ENCODE assay signal across 12 mouse cellular contexts in genomic region chr6:52894501-52894823, GRCm38 (mm10).
A peak's percentile ranks its signal among the peaks of the same experiment; 100 is the strongest.
DNase-seq lines count a peak whose midpoint lies in the region; ATAC-seq and TF ChIP-seq lines count a peak whose summit lies in the region.
"Had no signal": no experiment of that assay in that cellular context is flagged by ENCODE, and none has a peak within 500 bp of the region (broad histone marks: within the 10 kb centered on the region; RNA-seq: fewer than 3 reads in every experiment).

No protein-coding gene starts in this region.

- H3K27me3 ChIP-seq in embryonic facial prominence, embryonic 11.5 days (ENCODE audit: control insufficient read depth, insufficient read depth, low read length) = no peaks in the 10 kb centered on the region
- H3K27me3 ChIP-seq in hindbrain, embryonic 10.5 days (ENCODE audit: insufficient read depth, poor library complexity, severe bottlenecking) = no peaks in the 10 kb centered on the region
- no peaks in the 10 kb centered on the region for H3K27me3 ChIP-seq in midbrain, postnatal 0 days (ENCODE audit: insufficient read depth, low read length)
- H3K27me3 ChIP-seq: embryonic facial prominence, embryonic 15.5 days; liver, embryonic 12.5 days had no signal

- DNase-seq in layer of hippocampus, postnatal 14 days (ENCODE audit: low spot score in 2 of 2) = peak; percentile 20 to 37
- no peak for DNase-seq in layer of hippocampus, postnatal 25 days (ENCODE audit: extremely low spot score in 1 of 2, low spot score in 1 of 2)
- DNase-seq in embryonic facial prominence, embryonic 11.5 days (ENCODE audit: low spot score) = peak; percentile 23
- peak; percentile 28 for DNase-seq in hindbrain, embryonic 10.5 days (ENCODE audit: low spot score)
- peak; percentile 44 for DNase-seq in midbrain, postnatal 0 days (ENCODE audit: low spot score)
- DNase-seq in cerebellum, adult 8-10 months = no peak
- no peak for DNase-seq in c-Kit-positive CD71-positive TER-119-positive erythroid progenitor cells, embryonic 14.5 days (ENCODE audit: low spot score)
- DNase-seq: gastrocnemius, postnatal 25 days; right cerebral cortex, adult 18-20 months had no signal

- H3K27ac ChIP-seq in embryonic facial prominence, embryonic 11.5 days (replicated peaks; ENCODE audit: low read depth, low read length) = no peak overlapping the region
- H3K27ac ChIP-seq in hindbrain, embryonic 10.5 days = peak overlapping the region; percentile 62
- H3K27ac ChIP-seq in midbrain, postnatal 0 days (ENCODE audit: low read depth, low read length) = no peak overlapping the region
- H3K27ac ChIP-seq: embryonic facial prominence, embryonic 15.5 days; liver, embryonic 12.5 days had no signal

- TF ChIP-seq CTCF in midbrain, postnatal 0 days (IDR thresholded peaks at IDR 0.05) = no peak

- H3K9me3 ChIP-seq in embryonic facial prominence, embryonic 11.5 days (replicated peaks; ENCODE audit: control insufficient read depth, low read length) = no peaks in the 10 kb centered on the region
- H3K9me3 ChIP-seq in hindbrain, embryonic 10.5 days = no peaks in the 10 kb centered on the region
- H3K9me3 ChIP-seq in midbrain, postnatal 0 days (ENCODE audit: low read length) = no peaks in the 10 kb centered on the region
- H3K9me3 ChIP-seq: embryonic facial prominence, embryonic 15.5 days; liver, embryonic 12.5 days had no signal

- H3K9ac ChIP-seq in embryonic facial prominence, embryonic 11.5 days (replicated peaks; ENCODE audit: low read length) = no peak overlapping the region
- H3K9ac ChIP-seq in midbrain, postnatal 0 days (replicated peaks; ENCODE audit: low read length, poor library complexity, severe bottlenecking) = no peak overlapping the region
- H3K9ac ChIP-seq: embryonic facial prominence, embryonic 15.5 days; liver, embryonic 12.5 days had no signal

- no peak overlapping the region for H3K4me2 ChIP-seq in embryonic facial prominence, embryonic 11.5 days (ENCODE audit: low read depth, low read length)
- no peak overlapping the region for H3K4me2 ChIP-seq in midbrain, postnatal 0 days (ENCODE audit: low read depth, low read length, poor library complexity, severe bottlenecking)
- H3K4me2 ChIP-seq: embryonic facial prominence, embryonic 15.5 days; liver, embryonic 12.5 days had no signal

- no peak overlapping the region for H3K4me3 ChIP-seq in embryonic facial prominence, embryonic 11.5 days (ENCODE audit: low read depth, low read length)
- H3K4me3 ChIP-seq in hindbrain, embryonic 10.5 days = no peak overlapping the region
- H3K4me3 ChIP-seq in midbrain, postnatal 0 days (ENCODE audit: low read depth, low read length) = no peak overlapping the region
- H3K4me3 ChIP-seq: embryonic facial prominence, embryonic 15.5 days; liver, embryonic 12.5 days had no signal

- H3K36me3 ChIP-seq in embryonic facial prominence, embryonic 11.5 days (replicated peaks; ENCODE audit: control insufficient read depth, insufficient read depth, low read depth, low read length) = no peaks in the 10 kb centered on the region
- H3K36me3 ChIP-seq in hindbrain, embryonic 10.5 days = no peaks in the 10 kb centered on the region
- no peaks in the 10 kb centered on the region for H3K36me3 ChIP-seq in midbrain, postnatal 0 days (ENCODE audit: insufficient read depth, low read length)
- H3K36me3 ChIP-seq: embryonic facial prominence, embryonic 15.5 days; liver, embryonic 12.5 days had no signal

- WGBS in embryonic facial prominence, embryonic 11.5 days = 58% methylated on average over 13 of the region's 13 CpGs
- 68% methylated on average over 13 of the region's 13 CpGs for WGBS in hindbrain, embryonic 10.5 days
- 23% methylated on average over 13 of the region's 13 CpGs for WGBS in midbrain, postnatal 0 days

- ATAC-seq in embryonic facial prominence, embryonic 11.5 days (replicated peaks; ENCODE audit: insufficient number of reproducible peaks, low FRiP score, low TSS enrichment, low read depth) = no peak
- no peak for ATAC-seq in midbrain, postnatal 0 days (ENCODE audit: low FRiP score)
- no peak for ATAC-seq in frontal cortex, adult (ENCODE audit: low TSS enrichment)
- ATAC-seq: liver, embryonic 12.5 days had no signal

- H3K4me1 ChIP-seq in embryonic facial prominence, embryonic 11.5 days (ENCODE audit: control insufficient read depth, insufficient read depth, low read length) = no peaks in the 10 kb centered on the region
- H3K4me1 ChIP-seq in hindbrain, embryonic 10.5 days (replicated peaks) = peaks cover 29% of the 10 kb centered on the region
- peaks cover 10% of the 10 kb centered on the region; the same call in 1 of the 2 replicates for H3K4me1 ChIP-seq in midbrain, postnatal 0 days (ENCODE audit: insufficient read depth, low read length)

Comparison
In these comparisons a context has a peak if more than half of its experiments do, and no peak if none do; other contexts are left out.
1. DNase-seq: peak in layer of hippocampus, postnatal 14 days (2 of 2), embryonic facial prominence, embryonic 11.5 days (single experiment), hindbrain, embryonic 10.5 days (single experiment) and midbrain, postnatal 0 days (single experiment); none in layer of hippocampus, postnatal 25 days (0 of 2), cerebellum, adult 8-10 months (single experiment) and c-Kit-positive CD71-positive TER-119-positive erythroid progenitor cells, embryonic 14.5 days (single experiment).